Mouse (Mus musculus) retina, postnatal 1 day (tissue): ENCODE measurements at regions not wholly inside any gene's neighbourhood (a gene's known extent, or its start where the extent isn't known, plus 50 kb on each side); places are given as distances from the start of the nearest gene placed in this dataset.

ENCODE experiments used
- DNase-seq: peaks from one replicate; pipeline ENCODE4 v3.0.0-alpha.2; 2012

DNA sequence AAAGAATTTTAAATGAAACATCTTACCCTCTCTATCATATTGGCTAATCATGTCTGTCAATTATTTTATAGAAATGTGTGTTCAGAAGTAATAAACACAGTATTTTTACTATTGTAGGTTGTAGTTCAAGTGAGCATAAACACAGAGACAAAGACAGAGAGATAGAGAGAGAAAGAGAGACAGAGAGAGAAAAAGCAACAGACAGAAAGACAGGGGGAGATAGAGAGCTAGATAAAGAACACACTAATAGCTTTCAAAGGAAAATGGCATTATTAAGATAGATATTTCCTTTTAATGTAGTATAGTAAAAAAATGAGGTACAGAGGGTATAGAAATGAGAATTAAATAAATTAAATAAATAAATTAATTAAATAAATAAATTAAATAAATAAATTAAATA, 624.4 kb upstream of the Fam84a start:
- DNase-seq, result no peak

DNA sequence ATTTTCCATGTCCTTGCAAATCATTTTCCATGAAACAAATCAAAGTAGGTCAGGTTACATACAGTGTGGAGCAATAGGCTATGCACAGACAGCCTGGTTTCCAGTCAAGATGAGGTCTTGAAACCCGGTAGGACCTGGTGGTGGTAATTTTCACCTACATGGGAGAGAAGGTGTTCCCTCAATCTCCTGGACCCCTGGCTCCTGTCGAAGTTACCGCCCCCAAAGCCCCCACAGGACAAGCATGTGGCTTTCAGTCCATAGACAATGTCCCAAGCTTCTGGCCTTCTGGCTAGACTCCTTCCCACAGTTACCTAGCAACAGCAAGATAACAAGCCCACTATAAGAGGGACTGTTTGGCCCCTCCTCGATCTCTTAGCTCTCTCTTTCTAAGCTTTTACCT, 600.7 kb upstream of the Fam84a start:
- peak; percentile 1 for DNase-seq

DNA sequence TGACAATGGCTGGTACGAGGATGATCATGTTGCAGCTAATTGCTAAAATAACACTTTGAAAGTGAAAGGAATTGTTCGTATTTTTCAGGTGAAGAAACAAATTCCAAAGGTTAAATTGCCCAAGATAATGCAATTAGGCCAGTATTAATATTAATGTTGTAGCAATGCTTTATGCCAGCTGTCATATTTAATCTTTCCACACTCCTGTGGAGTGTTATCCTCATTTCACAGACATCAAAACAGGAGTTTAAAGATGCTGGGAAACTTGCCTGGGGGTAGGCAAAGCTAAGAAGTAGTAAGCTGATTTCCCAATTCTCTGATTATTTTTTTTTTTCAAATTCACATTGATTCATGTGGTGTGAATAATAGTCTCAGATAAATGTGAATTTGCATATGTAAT, 595.5 kb upstream of the Fam84a start:
- peak; percentile 50 for DNase-seq
